Mouse (Mus musculus): ENCODE measurements around the gene Papln.

GRCm38 (mm10) chr12:83775621-83776020 is 12.2 kb downstream of the Papln start:
- TF ChIP-seq POLR2A (IDR thresholded peaks at IDR 0.05; ENCODE audit: insufficient read length, low read depth): no peak
- TF ChIP-seq TCF12 (IDR thresholded peaks at IDR 0.05; ENCODE audit: insufficient read depth, poor library complexity, severe bottlenecking): no peak
- no peak for TF ChIP-seq TCF3 (IDR thresholded peaks at IDR 0.05; ENCODE audit: insufficient read length, low read depth)

Measured in myocyte (in vitro differentiated cells).